Comparison of ENCODE assay signal across 8 mouse cellular contexts in genomic region chr2:25460135-25460534, GRCm38 (mm10). TPM values are rescaled to one million over a fixed set of nuclear protein-coding genes. Genes with fewer than 3 reads are reported as not detected.
DNase-seq lines count a peak whose midpoint lies in the region; ATAC-seq lines count a peak whose summit lies in the region.

No protein-coding gene starts in this region.

- H3K4me3 ChIP-seq in megakaryocyte, embryonic 14.5 days (replicated peaks), result peak overlapping the region; percentile 99
- peak overlapping the region; percentile 67 for H3K4me3 ChIP-seq in heart, embryonic 15.5 days
- H3K4me3 ChIP-seq in limb, embryonic 10.5 days, result peak overlapping the region; percentile 82
- peak overlapping the region; percentile 83 for H3K4me3 ChIP-seq in neural tube, embryonic 15.5 days (replicated peaks)

- peak overlapping the region; percentile 72 for H3K9ac ChIP-seq in heart, embryonic 15.5 days
- H3K9ac ChIP-seq in neural tube, embryonic 15.5 days (replicated peaks), result peak overlapping the region; percentile 78

- H3K27me3 ChIP-seq in megakaryocyte, embryonic 14.5 days (replicated peaks), result peaks cover 3% of the 10 kb centered on the region
- no peaks in the 10 kb centered on the region for H3K27me3 ChIP-seq in heart, embryonic 15.5 days
- no peaks in the 10 kb centered on the region for H3K27me3 ChIP-seq in limb, embryonic 10.5 days (ENCODE audit: low read depth, poor library complexity, severe bottlenecking)
- H3K27me3 ChIP-seq in neural tube, embryonic 15.5 days (replicated peaks), result no peaks in the 10 kb centered on the region

- peak overlapping the region; percentile 92 for H3K27ac ChIP-seq in heart, embryonic 15.5 days
- peak overlapping the region; percentile 85 for H3K27ac ChIP-seq in limb, embryonic 10.5 days
- H3K27ac ChIP-seq in neural tube, embryonic 15.5 days (replicated peaks), result peak overlapping the region; percentile 97

- peaks cover 33% of the 10 kb centered on the region for H3K36me3 ChIP-seq in megakaryocyte, embryonic 14.5 days (replicated peaks; ENCODE audit: low read length)
- no peaks in the 10 kb centered on the region for H3K36me3 ChIP-seq in heart, embryonic 15.5 days
- H3K36me3 ChIP-seq in limb, embryonic 10.5 days, result peaks cover 8% of the 10 kb centered on the region; the same call in 1 of the 2 replicates
- peaks cover 13% of the 10 kb centered on the region for H3K36me3 ChIP-seq in neural tube, embryonic 15.5 days

- H3K4me2 ChIP-seq in heart, embryonic 15.5 days, result peak overlapping the region; percentile 85
- H3K4me2 ChIP-seq in neural tube, embryonic 15.5 days, result peak overlapping the region; percentile 90

- H3K9me3 ChIP-seq in megakaryocyte, embryonic 14.5 days, result no peaks in the 10 kb centered on the region
- no peaks in the 10 kb centered on the region for H3K9me3 ChIP-seq in heart, embryonic 15.5 days (replicated peaks)
- no peaks in the 10 kb centered on the region for H3K9me3 ChIP-seq in limb, embryonic 10.5 days (replicated peaks)
- H3K9me3 ChIP-seq in neural tube, embryonic 15.5 days (replicated peaks), result no peaks in the 10 kb centered on the region

- WGBS in heart, embryonic 15.5 days, result 24% methylated on average over 5 of the region's 5 CpGs
- WGBS in limb, embryonic 10.5 days, result 41% methylated on average over 5 of the region's 5 CpGs
- WGBS in neural tube, embryonic 15.5 days, result 31% methylated on average over 5 of the region's 5 CpGs

- DNase-seq in adrenal gland, postnatal 10 days, result peak; percentile 40
- DNase-seq in adrenal gland, adult 2 months, result no peak
- DNase-seq in limb, embryonic 10.5 days (ENCODE audit: low spot score), result no peak
- DNase-seq in frontal cortex, adult 2 months (ENCODE audit: extremely low spot score in 1 of 2, low spot score in 1 of 2), result no peak

- H3K4me1 ChIP-seq in megakaryocyte, embryonic 14.5 days, result peaks cover 64% of the 10 kb centered on the region
- peaks cover 38% of the 10 kb centered on the region for H3K4me1 ChIP-seq in heart, embryonic 15.5 days (replicated peaks)
- H3K4me1 ChIP-seq in limb, embryonic 10.5 days, result peaks cover 17% of the 10 kb centered on the region
- H3K4me1 ChIP-seq in neural tube, embryonic 15.5 days, result peaks cover 26% of the 10 kb centered on the region

- no peak for ATAC-seq in megakaryocyte, adult 5-6 weeks (ENCODE audit: poor library complexity, severe bottlenecking)
- ATAC-seq in heart, embryonic 15.5 days (replicated peaks; ENCODE audit: insufficient number of reproducible peaks, insufficient read depth, low FRiP score, low read depth), result no peak
- ATAC-seq in neural tube, embryonic 15.5 days (ENCODE audit: low FRiP score), result peak; percentile 21

RNA-seq across cellular contexts. Expression of gene Paxx, which starts 0.8 kb away (rescaled TPM):
- 10 to 100 TPM; 33.1 to 42.3 TPM for total RNA-seq in adrenal gland, postnatal 10 days (2021)
- total RNA-seq in adrenal gland, adult 2 months (2021), result 10 to 100 TPM; 33.3 to 35.2 TPM
- 85.9 and 124 TPM in 2 replicates for polyA plus RNA-seq in adrenal gland, adult 2 months (2012; rRNA removed)
- polyA plus RNA-seq in megakaryocyte, embryonic 14.5 days (2012; ENCODE audit: insufficient read depth, low replicate concordance), result 51.1 and 52.3 TPM in 2 replicates
- 36.3 and 36.5 TPM in 2 replicates for total RNA-seq in megakaryocyte, adult 5-6 weeks (2015)
- 25.7 and 29.6 TPM in 2 replicates for total RNA-seq in megakaryocyte, adult 5-6 weeks (2017)
- polyA plus RNA-seq in heart, embryonic 15.5 days (2015; fragmentation: Nextera tagmentation; extraction: Ambion mirVana), result 31.1 and 38.0 TPM in 2 replicates
- polyA plus RNA-seq in limb, embryonic 10.5 days (2016; fragmentation: Nextera tagmentation; extraction: Ambion mirVana), result 10.0 and 14.6 TPM in 2 replicates
- polyA plus RNA-seq in neural tube, embryonic 15.5 days (2015; fragmentation: Nextera tagmentation; extraction: Ambion mirVana), result 100 and 120 TPM in 2 replicates
- polyA plus RNA-seq in frontal cortex, adult 2 months (2012; rRNA removed), result 110 and 114 TPM in 2 replicates

RNA-seq across cellular contexts. Expression of gene Clic3, which starts 3.5 kb away (rescaled TPM):
- total RNA-seq in adrenal gland, postnatal 10 days (2021), result under 1 TPM; 0.90 to 0.91 TPM
- under 1 TPM in 1 of 2 experiments, not detected in 1; 0.66 TPM for total RNA-seq in adrenal gland, adult 2 months (2021)
- 1.6 and 3.4 TPM in 2 replicates for polyA plus RNA-seq in adrenal gland, adult 2 months (2012; rRNA removed)
- polyA plus RNA-seq in megakaryocyte, embryonic 14.5 days (2012; ENCODE audit: insufficient read depth, low replicate concordance), result not detected in 2 replicates
- total RNA-seq in megakaryocyte, adult 5-6 weeks (2015), result not detected in 2 replicates
- not detected in 2 replicates for total RNA-seq in megakaryocyte, adult 5-6 weeks (2017)
- polyA plus RNA-seq in heart, embryonic 15.5 days (2015; fragmentation: Nextera tagmentation; extraction: Ambion mirVana), result 6.1 and 9.6 TPM in 2 replicates
- polyA plus RNA-seq in limb, embryonic 10.5 days (2016; fragmentation: Nextera tagmentation; extraction: Ambion mirVana), result 0.30 and 1.1 TPM in 2 replicates
- polyA plus RNA-seq in neural tube, embryonic 15.5 days (2015; fragmentation: Nextera tagmentation; extraction: Ambion mirVana), result 1.8 and 2.0 TPM in 2 replicates
- 0.42 and 1.4 TPM in 2 replicates for polyA plus RNA-seq in frontal cortex, adult 2 months (2012; rRNA removed)

RNA-seq across cellular contexts. Expression of gene Ptgds, which starts 9.7 kb away (rescaled TPM):
- total RNA-seq in adrenal gland, postnatal 10 days (2021), result 1 to 10 TPM; 3.8 to 3.9 TPM
- total RNA-seq in adrenal gland, adult 2 months (2021), result 1 to 10 TPM; 2.5 to 2.7 TPM
- 4.9 and 5.6 TPM in 2 replicates for polyA plus RNA-seq in adrenal gland, adult 2 months (2012; rRNA removed)
- not detected in 2 replicates for polyA plus RNA-seq in megakaryocyte, embryonic 14.5 days (2012; ENCODE audit: insufficient read depth, low replicate concordance)
- not detected in 2 replicates for total RNA-seq in megakaryocyte, adult 5-6 weeks (2015)
- not detected in 2 replicates for total RNA-seq in megakaryocyte, adult 5-6 weeks (2017)
- polyA plus RNA-seq in heart, embryonic 15.5 days (2015; fragmentation: Nextera tagmentation; extraction: Ambion mirVana), result 107 and 134 TPM in 2 replicates
- polyA plus RNA-seq in limb, embryonic 10.5 days (2016; fragmentation: Nextera tagmentation; extraction: Ambion mirVana), result not detected in 2 replicates
- 40.1 and 116 TPM in 2 replicates for polyA plus RNA-seq in neural tube, embryonic 15.5 days (2015; fragmentation: Nextera tagmentation; extraction: Ambion mirVana)
- 2,136 and 2,926 TPM in 2 replicates for polyA plus RNA-seq in frontal cortex, adult 2 months (2012; rRNA removed)

RNA-seq across cellular contexts. Expression of gene Abca2, which starts 31.6 kb away (rescaled TPM):
- 10 to 100 TPM; 21.1 to 27.4 TPM for total RNA-seq in adrenal gland, postnatal 10 days (2021)
- 10 to 100 TPM; 32.1 to 42.7 TPM for total RNA-seq in adrenal gland, adult 2 months (2021)
- polyA plus RNA-seq in adrenal gland, adult 2 months (2012; rRNA removed), result 86.8 and 118 TPM in 2 replicates
- 13.1 and 24.3 TPM in 2 replicates for polyA plus RNA-seq in megakaryocyte, embryonic 14.5 days (2012; ENCODE audit: insufficient read depth, low replicate concordance)
- 25.5 and 33.3 TPM in 2 replicates for total RNA-seq in megakaryocyte, adult 5-6 weeks (2015)
- 12.0 and 13.0 TPM in 2 replicates for total RNA-seq in megakaryocyte, adult 5-6 weeks (2017)
- 3.5 and 5.6 TPM in 2 replicates for polyA plus RNA-seq in heart, embryonic 15.5 days (2015; fragmentation: Nextera tagmentation; extraction: Ambion mirVana)
- polyA plus RNA-seq in limb, embryonic 10.5 days (2016; fragmentation: Nextera tagmentation; extraction: Ambion mirVana), result 2.8 and 4.4 TPM in 2 replicates
- 11.2 and 13.4 TPM in 2 replicates for polyA plus RNA-seq in neural tube, embryonic 15.5 days (2015; fragmentation: Nextera tagmentation; extraction: Ambion mirVana)
- polyA plus RNA-seq in frontal cortex, adult 2 months (2012; rRNA removed), result 107 TPM in 2 replicates

RNA-seq across cellular contexts. Expression of gene Lcn12, which starts 33.6 kb away (rescaled TPM):
- total RNA-seq in adrenal gland, postnatal 10 days (2021), result not detected
- total RNA-seq in adrenal gland, adult 2 months (2021), result not detected
- not detected in 2 replicates for polyA plus RNA-seq in adrenal gland, adult 2 months (2012; rRNA removed)
- not detected in 2 replicates for polyA plus RNA-seq in megakaryocyte, embryonic 14.5 days (2012; ENCODE audit: insufficient read depth, low replicate concordance)
- not detected in 2 replicates for total RNA-seq in megakaryocyte, adult 5-6 weeks (2015)
- total RNA-seq in megakaryocyte, adult 5-6 weeks (2017), result not detected in 2 replicates
- polyA plus RNA-seq in heart, embryonic 15.5 days (2015; fragmentation: Nextera tagmentation; extraction: Ambion mirVana), result not detected in 2 replicates
- not detected in 2 replicates for polyA plus RNA-seq in limb, embryonic 10.5 days (2016; fragmentation: Nextera tagmentation; extraction: Ambion mirVana)
- not detected in 2 replicates for polyA plus RNA-seq in neural tube, embryonic 15.5 days (2015; fragmentation: Nextera tagmentation; extraction: Ambion mirVana)
- polyA plus RNA-seq in frontal cortex, adult 2 months (2012; rRNA removed), result not detected in 2 replicates

Comparison
In these comparisons a context has a peak if more than half of its experiments do, and no peak if none do; other contexts are left out.
1. RNA of gene Ptgds, which starts 9.7 kb away (polyA plus RNA-seq): 2,136 to 2,926 TPM in frontal cortex, adult 2 months; 107 to 134 TPM in heart, embryonic 15.5 days, 40.1 to 116 TPM in neural tube, embryonic 15.5 days, 4.9 to 5.6 TPM in adrenal gland, adult 2 months, not detected in limb, embryonic 10.5 days and not detected in megakaryocyte, embryonic 14.5 days; every median in the first group is over 10 times any median in the second.
2. Peak in every context shown above with its lines, with median percentiles within 50 percentile points of each other: H3K4me3 ChIP-seq and H3K27ac ChIP-seq.